Mouse (Mus musculus): Measurements from ENCODE around the gene Sergef.

DNA sequence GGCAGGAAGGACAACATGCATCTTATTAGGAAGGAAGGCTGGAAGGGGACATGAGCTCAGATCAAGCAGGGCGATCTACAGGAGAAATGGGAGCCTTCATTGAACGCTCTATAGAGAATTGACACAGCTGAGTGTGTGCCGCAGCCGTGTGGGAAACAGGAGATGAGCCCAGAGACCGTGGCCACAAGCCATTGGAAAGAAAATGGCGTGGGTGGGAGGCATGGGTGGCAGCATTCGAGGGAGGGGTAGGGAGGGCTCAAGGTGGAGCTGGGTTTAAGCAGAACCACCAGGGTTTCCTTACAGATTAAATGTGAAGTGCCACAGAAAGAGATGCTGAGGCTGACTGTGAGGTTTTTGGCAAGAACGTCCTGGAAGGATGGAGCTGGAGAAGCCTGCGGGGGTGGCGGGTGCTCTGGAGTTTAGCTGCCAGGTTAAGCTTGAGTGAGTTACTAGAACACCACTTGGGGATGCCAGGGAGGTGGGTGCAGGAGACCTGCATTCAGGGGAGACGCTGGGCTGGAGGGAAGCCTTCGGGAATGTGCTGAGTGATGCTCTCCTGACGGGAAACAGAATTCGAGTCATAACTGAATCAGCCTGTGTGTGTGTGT lies 223.7 kb downstream of the Sergef start:
- no peak for TF ChIP-seq CTCF (IDR thresholded peaks at IDR 0.05; ENCODE audit: borderline replicate concordance, insufficient read depth, low read length)
- TF ChIP-seq POLR2A (IDR thresholded peaks at IDR 0.05; ENCODE audit: low read depth, low read length) = no peak
